Mouse (Mus musculus) heart, postnatal 0 days (tissue): Measurements from ENCODE around the gene Ppox.

ENCODE experiments used
- CTCF ChIP-seq: IDR thresholded peaks from 2 replicates; pipeline ENCODE4 v1.5.1; 2016; ENCODE audit warnings: antibody characterized with exemption, control low read depth, low read depth
- EP300 ChIP-seq: IDR thresholded peaks from 2 replicates; pipeline ENCODE4 v1.6.1; 2016; ENCODE audit warnings: antibody characterized with exemption, low read depth

DNA sequence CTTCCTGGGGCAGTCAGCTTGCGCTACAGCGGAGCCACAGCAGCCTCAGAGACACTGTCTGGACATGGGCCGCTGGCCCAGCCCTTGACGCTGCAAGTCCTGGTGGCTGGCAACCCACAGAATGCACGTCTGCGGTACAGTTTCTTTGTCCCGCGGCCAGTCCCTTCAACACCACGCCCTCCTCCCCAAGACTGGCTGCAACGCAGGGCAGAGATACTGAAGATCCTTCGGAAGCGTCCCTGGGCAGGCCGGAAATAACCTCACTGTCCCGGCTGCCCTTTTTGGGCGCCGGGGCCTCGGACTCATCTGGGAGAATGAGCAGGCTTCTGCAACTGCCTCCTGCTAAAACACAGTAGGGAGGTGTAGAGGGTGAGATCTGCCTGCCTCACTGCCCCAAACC is 22.1 kb downstream of the Ppox start:
- TF ChIP-seq CTCF (no peak), EP300 (no peak)
